Mouse (Mus musculus) left cerebral cortex, postnatal 25 days (tissue): ENCODE data around the gene Gm20521. TPM values are rescaled to one million over a fixed set of nuclear protein-coding genes. Genes with fewer than 3 reads are reported as not detected.
A peak's percentile ranks its signal among the peaks of the same experiment; 100 is the strongest.
"Not testable (repeated sequence)": the region's sequence is repeated elsewhere in the genome, so short reads cannot be mapped to it uniquely, and the experiment has no call there.

Experiments used
- DNase-seq, 2 experiments: peaks; one replicate each; pipeline ENCODE4 v3.0.0; 2022; ENCODE audit warnings: low spot score in 2 of 2, mixed read lengths in 1 of 2
- intact Hi-C: fragments of 180-260 bp; cut with DNase I; formaldehyde crosslinking; loops from one replicate; pipeline ENCODE4 v1.15.1; 2025
- total RNA-seq, 2 experiments: library from RNA; stranded (reverse); gene quantifications; 2 replicates each; pipeline ENCODE4 v1.2.3; 2021

Gm20521 gene
- total RNA-seq, 2 experiments from 2014 or later = 3.2 to 16.8 TPM

DNA sequence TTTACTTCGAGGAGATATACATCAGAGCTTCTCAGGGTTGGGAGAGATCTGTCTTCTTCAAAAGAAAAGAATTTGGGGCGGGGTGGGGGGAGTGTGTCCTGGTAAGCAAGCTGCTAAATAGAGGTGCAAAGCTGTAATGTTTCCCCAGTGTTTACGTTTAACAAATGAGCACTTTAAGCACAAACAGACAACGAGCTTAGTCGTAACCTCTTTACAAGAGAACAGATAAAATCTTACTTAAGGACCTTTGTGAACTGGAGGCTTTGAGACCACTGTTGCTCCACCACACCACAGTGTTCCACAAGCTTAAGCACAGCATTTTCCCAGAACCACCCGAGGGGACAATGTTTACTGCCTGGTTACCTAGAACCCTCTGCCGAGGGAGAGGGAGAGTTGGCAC is 44.1 kb downstream of the Gm20521 start:
- intact Hi-C loops = no loop called here
- no peak for DNase-seq

DNA sequence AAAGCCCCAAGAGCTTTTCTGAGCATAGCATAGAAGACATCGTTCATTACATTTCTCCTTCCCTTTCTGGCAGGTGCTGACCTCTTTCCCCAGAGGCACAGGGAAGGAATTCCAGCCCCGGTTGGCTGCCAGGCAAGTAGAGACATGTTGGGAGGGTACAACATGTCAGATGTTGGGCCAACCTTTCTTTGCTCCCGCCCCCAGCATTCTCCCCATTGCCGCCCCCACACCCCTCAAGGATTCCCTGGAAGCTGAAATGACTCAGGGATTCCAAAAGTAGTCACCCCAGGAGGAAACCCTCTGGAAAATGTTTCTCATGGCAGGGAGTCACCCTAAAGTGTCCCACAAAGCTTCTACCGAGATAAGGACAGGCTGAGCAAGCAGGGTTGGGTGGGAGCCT is 46.6 kb downstream of the Gm20521 start:
- DNase-seq = peak in 1 of 2 experiments; percentile 42
- intact Hi-C loops = no loop called here

DNA sequence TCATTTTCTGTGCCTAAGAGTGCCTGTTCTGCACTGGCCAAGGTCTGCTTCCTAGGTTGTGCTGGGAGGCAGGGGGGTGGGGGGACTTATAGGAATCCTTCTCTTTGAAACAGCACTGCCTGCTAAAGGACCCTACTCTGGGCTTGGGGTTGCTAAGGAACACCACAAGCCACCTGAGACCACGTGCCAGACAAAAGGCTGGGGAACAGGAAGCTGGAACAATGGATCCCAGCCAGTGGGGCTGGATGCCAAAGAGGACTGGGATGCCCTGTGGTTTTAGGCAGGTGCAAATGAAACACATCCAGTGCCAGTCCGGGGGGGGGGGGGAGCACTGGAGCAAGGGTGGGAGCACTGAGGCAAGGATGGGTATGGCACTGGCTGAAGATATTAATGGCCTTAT is 47.2 kb downstream of the Gm20521 start:
- intact Hi-C loops = no loop called here
- DNase-seq = no peak

DNA sequence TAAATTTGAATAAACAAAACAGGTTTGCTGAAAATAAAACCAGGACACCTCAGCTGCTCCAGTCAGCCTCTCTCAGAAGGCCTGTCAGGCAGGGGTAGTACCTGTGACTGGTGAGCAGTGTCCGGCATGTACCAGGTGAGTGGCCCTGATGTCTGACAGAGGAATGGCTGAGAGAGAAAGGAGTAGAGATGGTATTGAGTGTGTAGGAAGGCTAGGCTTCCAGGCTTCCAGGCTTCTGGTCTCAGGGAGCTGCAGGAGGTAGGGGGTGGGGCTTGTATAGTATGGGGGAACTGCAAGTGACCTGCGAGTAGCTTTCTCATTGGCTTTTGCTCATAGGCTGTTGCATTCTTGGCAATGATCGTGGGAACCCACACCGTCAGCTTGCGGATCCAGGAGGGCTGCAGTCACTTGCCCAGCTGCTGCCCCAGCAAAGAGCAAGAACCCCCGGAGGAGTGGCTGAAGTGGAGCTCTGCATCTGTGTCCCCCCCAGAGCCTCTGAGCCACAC is 49.5 kb downstream of the Gm20521 start, which contains the start of gene Il25:
Gene Il25 (plus strand): TSS at position 51 of the 506 bp plus-strand sequence.
- intact Hi-C loops = no loop called here
- DNase-seq = no peak

DNA sequence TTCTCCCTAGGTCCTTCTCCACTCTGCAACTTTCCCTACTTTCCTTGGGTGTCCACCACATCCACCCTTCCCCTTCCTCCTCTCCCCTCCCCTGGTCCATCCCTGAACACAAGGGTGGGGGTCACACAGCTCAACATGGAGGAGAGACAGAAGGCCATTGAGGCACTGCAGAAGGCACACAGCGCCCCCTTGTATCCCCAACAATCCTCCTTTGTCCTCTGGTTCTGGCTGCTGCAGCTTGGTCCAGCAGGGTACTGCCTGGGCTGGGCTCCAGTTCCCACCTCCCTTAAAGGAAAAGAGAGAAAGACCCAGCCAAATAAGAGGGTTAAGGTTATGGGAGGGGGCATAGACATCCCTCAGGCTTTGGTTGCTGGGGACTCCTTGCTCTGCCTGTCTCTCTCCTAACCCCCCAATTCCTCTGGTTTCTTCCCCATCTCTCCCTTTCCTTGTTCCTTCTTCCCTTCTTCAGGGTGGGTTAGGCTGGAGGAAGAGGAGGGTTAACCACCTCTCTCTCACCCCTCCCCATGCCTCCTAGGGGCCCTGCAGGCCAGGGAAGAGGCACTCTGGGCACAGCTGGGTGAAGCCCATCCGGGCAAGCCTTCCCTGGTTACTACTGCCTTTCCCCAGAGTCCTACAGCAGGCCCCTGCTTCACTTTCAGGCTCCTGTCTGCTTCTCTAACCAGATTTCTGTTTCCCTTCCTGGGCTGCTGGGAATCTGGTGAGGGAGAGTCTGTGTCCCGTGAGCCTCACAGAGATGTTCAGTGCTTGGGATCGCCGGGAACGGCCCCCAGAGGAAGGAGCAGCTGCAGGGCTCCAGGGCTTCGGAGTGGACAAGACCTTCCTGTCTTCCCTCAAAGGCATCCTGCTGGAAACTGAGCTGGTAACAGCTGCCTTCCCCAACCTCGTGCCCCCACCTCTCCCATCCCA is 52.9 kb downstream of the Gm20521 start, which contains the start of gene Cmtm5:
Gene Cmtm5 (plus strand): TSS at position 358 of the 927 bp plus-strand sequence.
- intact Hi-C loops = no loop called here

DNA sequence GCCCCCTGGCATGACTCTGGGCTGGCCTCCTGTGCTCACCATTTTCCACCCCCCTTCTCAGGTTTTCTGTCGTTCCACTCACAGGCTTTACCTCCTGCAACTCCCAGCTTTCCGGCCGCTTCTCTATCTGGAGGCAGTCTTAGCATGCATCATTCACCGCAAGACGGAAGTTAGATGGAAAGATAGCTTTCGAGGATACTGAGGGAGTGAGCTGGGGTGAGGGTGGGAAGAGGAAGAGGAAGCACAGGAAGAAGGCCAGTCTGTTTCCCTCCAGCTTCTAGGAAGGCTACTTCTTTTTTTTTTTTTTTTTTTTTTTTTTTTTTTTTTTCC is 53.6 kb downstream of the Gm20521 start:
- no peak for DNase-seq
- intact Hi-C loops = no loop called here

More for the DNA sequence above, 52.9 kb downstream of the Gm20521 start, which contains the start of gene Cmtm5:
- DNase-seq = peak; percentile 42 to 75

DNA sequence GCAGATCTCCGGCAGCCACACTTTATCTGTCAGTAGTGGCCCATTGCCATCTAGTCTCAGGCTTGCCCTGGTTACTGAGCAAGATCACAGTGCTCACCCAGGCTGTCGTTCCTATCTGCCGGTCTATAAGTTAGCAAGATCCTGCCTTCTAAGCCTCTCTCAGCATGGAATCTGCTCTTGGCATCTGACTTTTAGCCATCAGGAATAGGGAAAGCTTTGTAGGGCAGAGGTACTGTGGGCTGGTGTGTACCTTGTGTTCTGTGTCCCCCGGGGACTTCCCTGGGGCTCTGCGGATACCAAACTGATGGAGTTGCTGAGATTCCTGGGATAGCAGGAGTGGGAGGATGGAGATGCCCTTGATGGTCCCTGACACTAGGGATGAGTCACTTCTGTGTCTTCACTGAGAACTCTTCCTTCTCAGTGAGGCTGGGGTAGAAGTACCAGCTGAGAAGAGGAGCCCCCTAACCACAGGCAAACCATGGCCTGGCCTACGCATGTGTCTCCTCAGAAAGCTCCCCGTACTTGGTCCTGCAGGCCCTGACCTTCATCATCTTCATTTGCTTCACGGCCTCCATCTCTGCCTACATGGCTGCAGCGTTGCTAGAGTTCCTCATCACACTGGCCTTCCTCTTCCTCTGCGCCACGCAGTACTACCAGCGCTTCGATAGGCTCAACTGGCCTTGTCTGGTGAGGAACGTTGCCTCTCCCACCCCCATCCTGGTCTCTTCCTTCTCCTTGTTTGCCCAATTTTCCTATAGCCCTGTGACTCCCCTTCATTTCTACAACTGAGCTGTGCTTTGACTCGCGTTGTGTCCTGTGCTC is 54.3 kb downstream of the Gm20521 start:
- no peak for DNase-seq
- intact Hi-C loops = no loop called here

DNA sequence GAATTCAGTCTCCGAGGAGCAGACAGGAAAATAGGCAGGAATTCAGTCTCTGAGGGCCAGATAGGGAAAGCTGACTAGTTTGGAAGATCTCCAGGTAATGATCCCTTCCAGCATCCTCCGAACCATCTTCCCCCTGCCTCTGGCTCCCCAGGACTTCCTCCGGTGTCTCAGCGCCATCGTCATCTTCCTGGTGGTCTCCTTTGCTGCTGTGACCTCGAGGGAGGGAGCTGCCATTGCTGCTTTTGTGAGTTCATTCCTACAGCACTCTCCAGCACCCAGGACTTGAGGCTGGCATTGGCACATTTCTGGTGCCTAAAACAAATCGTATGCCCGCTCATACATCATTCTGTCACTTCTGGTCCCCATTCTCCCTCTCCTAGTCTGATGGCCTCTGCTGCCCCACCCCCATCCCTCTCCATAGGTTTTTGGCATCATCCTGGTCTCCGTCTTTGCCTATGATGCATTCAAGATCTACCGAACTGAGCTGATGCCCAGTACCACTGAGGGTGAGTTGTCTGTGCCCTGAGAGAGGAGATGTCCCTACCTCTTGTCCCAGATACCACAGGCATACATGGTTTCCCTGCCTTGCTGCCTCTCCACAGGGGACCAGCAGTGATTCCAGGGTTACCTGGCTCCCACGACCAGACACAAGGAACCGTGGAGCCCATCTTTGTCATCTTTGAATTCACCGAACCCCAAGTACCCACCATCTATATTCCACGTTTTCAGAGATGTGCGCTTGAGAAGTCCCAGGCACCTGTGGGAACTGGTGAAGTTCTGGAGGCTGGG is 55.4 kb downstream of the Gm20521 start:
- DNase-seq = no peak
- intact Hi-C loops = loop anchor here (1.0 kb wide), 2 partner anchors 38 to 44 kb away; no protein-coding TSS in a partner anchor

DNA sequence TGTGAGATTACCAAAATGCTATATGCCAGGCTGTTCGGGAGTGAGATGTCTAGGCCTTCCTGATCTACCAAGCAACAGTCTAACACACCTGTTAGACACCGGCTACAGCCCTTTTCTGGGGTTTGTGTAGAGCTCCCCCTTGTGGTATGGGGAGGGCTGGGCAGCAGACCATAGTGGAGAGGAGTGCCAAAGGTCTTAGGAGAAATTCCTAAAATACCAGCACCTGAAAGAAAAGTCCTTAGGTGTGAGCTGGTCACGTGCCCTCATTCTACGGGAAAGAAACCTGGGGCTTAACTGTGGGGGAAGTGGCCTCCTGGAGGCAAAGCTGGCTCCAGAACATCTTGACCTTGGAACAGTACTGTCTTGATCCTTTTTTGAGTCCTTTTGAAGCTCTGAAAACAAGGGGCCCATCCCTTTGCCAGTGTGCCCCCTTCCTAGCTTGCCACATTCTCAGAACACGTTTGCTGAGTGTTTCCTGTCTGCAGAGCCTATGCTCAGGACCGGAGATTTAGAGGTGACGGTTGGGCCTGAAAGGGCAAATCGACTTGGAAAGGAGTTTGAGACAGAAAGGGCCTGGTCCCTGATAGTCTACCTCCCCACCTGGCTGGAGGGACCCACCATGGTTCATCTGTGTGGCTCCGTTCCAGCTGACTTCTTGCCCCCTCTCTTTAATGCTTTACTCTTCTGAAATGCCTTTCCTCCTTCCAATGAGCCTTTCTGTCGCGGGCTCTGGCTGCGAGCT is 56.4 kb downstream of the Gm20521 start:
- DNase-seq = peak; percentile 21 to 40
- intact Hi-C loops = loop anchor here (1.0 kb wide), 2 partner anchors 39 to 45 kb away; no protein-coding TSS in a partner anchor

DNA sequence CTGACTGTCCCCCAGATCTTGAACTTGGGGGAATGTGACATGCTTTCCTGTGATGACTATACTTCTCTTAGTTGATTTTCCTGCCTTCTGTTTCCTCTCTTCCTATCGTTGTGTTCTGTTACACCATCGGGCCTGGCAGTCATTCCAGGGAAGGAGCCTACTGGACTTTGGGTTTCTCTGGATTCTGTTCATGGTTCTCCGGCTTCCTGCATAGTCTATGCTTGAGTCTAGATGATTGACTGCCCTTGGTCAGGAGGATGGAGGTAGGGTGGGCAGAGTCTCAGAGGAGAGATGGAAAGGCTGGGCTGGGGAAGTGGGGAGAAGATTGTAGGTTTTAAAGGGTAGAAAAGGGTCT is 56.9 kb downstream of the Gm20521 start:
- intact Hi-C loops = no loop called here
- DNase-seq = no peak

DNA sequence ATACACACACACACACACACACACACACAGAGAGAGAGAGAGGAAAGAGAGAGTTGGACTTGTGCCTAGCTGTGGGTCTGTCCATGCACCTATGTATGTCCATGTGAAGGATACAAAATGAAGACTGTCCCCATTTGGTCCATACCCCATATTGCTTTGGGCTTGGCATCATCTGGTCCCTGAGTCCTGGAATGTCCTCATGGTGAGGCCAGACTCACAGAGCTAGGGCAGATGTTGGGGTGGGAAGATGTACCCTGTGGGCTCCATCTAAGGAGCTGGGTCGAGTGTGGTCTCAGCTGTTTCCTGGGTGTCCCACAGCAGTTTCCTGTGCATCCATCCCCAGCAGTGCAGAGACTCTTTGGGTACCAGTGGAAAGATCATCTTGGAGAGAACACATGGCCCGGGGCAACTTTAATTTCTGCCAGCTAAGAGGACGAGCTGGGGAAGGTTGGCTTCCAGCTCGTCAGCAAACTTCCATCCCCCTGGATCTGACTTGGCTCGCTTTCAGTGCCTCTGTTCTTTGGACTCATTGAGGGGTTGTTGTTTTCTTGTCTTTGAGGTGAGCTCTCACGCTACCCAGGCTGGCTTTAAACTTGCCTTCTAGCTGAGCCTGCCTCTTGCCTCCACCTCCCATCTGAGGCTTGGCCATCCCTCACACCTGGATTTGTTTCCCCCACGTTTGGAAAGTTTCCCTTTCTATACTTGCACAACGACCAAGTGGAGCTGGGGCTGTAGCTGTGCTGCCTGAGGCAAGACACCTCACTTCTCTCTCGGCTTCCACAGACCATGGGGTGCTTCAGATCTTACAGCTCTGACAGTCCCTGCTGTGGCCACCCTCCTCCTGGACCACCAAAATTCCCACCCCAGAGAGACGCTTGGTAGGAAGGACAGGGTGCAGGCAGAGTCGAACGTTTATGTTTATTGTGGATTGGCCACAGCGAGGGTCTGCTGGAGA is 58.1 kb downstream of the Gm20521 start:
- DNase-seq = no peak
- intact Hi-C loops = no loop called here

DNA sequence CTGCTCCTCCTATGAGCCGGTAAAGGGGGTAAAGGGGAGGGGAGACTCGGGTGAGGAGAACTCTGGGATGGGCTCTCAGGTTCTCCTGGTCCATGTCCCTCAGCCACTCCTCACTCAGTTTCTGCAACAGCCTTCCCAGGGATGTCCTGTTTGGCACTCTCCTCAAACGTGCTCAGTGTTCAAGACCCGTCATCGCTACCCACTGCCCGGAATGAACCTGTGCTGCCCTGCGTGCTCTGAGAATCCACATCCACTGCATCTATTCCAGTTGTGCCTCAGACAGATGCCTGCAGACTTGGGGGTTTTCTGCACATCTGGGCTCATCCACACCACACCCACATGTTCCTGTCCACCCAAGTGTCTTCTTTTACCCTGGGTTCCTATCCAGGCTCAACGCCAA is 59.2 kb downstream of the Gm20521 start:
- DNase-seq = no peak
- intact Hi-C loops = no loop called here

DNA sequence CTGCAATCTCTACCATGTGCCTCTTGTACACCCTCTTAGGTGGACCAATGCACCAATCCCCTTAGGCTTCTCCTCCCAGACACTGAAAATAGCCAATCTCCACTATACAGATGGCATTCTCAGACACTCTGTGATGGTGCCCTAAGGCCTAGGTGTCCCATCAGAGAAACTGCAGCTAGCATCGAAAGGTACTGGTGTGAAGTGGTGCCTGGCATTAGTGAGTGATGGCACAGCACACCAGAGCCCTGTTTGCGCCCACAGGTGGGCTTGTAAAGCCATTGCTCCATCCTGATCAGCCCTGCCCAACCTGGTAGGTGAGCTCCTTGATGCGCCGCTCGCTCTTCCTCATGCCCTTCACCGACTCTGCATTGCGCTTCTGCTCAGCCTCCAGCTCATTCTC is 60.7 kb downstream of the Gm20521 start:
- intact Hi-C loops = no loop called here

DNA sequence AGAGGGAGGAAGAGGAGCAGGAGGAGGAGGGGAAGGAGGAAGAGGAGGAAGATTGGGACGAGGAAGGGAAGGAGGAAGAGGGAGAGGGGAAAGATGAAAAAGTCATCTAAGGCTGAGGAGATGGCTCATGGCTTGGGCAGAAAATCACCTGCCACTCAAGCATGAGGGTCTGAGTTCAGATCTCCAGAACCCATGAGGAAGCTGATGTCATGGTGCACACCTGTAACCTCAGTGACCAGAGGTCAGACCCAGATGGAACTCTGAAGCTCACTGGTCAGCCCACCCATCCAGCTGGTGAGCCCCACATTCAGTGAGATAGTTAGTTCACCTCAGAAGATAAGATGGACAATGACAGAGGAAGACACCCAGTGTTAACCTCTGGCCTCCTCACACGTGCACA is 61.7 kb downstream of the Gm20521 start:
- no peak for DNase-seq
- intact Hi-C loops = no loop called here

More for the DNA sequence above, 60.7 kb downstream of the Gm20521 start:
- DNase-seq = no peak

DNA sequence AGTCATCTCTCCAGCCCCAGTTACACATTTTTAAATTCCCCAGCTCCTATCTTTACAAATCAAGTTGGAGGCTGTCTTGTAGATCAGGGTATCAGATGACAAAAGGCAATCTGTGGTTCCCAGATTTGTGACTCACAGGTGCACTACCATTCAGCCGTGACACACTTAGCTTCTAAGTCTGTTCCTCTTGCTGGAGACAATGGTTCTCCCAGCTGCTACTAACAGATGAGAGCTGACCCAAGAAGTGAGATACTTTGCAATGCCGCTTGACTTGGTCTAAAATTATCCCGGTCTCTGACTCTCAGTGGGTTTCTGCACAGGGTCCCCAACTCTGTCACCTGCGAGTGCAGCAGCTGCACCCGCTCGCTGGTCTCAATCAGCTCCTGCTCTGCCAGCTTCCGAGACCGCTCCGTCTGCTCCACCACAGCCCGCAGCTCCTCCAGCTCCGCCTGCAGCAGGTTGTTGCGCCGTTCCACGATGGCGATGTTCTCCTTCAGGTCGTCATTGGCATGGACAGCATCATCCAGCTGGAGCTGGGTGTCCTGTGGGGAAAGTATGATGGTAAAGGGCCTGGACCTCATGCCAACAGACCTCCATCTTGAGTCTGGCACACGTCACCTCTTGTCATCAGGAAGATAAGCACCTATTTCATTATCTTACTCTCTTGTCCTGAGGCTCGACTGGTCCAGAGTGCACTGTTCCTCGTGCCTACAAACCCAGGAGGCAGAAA is 62.9 kb downstream of the Gm20521 start:
- DNase-seq = no peak
- intact Hi-C loops = no loop called here

DNA sequence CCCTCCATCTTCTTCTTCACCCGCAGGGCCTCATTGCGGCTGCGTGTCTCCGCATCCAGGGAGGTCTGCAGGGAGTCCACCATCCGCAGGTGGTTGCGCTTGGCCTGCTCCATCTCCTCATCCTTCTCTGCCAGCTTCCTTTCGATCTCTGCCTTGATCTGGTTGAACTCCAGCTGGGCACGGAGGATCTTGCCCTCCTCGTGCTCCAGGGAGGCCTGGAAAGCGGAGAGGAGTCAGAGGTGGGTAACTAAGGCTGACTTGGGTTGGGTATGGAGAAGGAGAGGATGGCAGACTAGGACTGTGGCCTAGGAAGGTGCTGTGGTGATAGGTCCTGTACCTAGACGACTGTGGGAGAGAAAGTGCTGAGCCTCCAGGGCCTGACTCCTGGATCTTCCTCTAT is 63.8 kb downstream of the Gm20521 start:
- DNase-seq, intact Hi-C loops: not testable (repeated sequence)
